Mouse (Mus musculus) ES-E14 (cell line): ENCODE measurements around the gene Plin1. TPM values are rescaled to one million over a fixed set of nuclear protein-coding genes. Genes with fewer than 3 reads are reported as not detected.

Experiments
- DNase-seq: peaks from one replicate; pipeline ENCODE4 v3.0.0-alpha.2; 2013; ENCODE audit warnings: low read depth, low spot score
- H3K27ac ChIP-seq: 2 replicates; pipeline ENCODE4 v1.5.1; 2012; ENCODE audit warnings: low read depth, mild to moderate bottlenecking, low read length, moderate library complexity, mixed read lengths; ENCODE audit not compliant: poor library complexity, insufficient read depth, severe bottlenecking
- H3K36me3 ChIP-seq: 2 replicates; pipeline ENCODE4 v1.6.1; 2012; ENCODE audit warnings: mild to moderate bottlenecking, low read length, moderate library complexity, mixed read lengths; ENCODE audit not compliant: control insufficient read depth, poor library complexity, insufficient read depth, severe bottlenecking
- H3K4me1 ChIP-seq, 2 experiments: fragments of 150-350 bp in 1 of 2; sonication (generic) in 1 of 2; 2 replicates each; pipeline ENCODE4 v1.6.1; 2012; ENCODE audit warnings: low read length in 2 of 2, mild to moderate bottlenecking in 1 of 2, mixed read lengths in 1 of 2; ENCODE audit not compliant: control insufficient read depth in 2 of 2, insufficient read depth in 2 of 2, poor library complexity in 1 of 2
- H3K4me3 ChIP-seq, 2 experiments: fragments of 150-350 bp in 1 of 2; sonication (generic) in 1 of 2; 2 replicates each; pipeline ENCODE4 v1.5.1; 2012; ENCODE audit warnings: low read length in 2 of 2, low read depth in 1 of 2, mild to moderate bottlenecking in 1 of 2, mixed read lengths in 1 of 2; ENCODE audit not compliant: insufficient read depth in 1 of 2, poor library complexity in 1 of 2, severe bottlenecking in 1 of 2
- H3K9ac ChIP-seq: 2 replicates; pipeline ENCODE4 v1.6.1; 2012; ENCODE audit warnings: low read depth, mild to moderate bottlenecking, low read length, mixed read lengths; ENCODE audit not compliant: poor library complexity, insufficient read depth, severe bottlenecking
- H3K9me3 ChIP-seq: fragments of 150-350 bp; sonication (generic); 2 replicates; pipeline ENCODE4 v1.6.1; 2012; ENCODE audit warnings: low read depth, mild to moderate bottlenecking, low read length; ENCODE audit not compliant: control insufficient read depth, insufficient read depth
- CHD2 ChIP-seq: IDR thresholded peaks from 2 replicates; pipeline ENCODE4 v1.6.1; 2014; ENCODE audit warnings: mild to moderate bottlenecking, low read depth, low read length, inconsistent platforms
- HCFC1 ChIP-seq: IDR thresholded peaks from 2 replicates; pipeline ENCODE4 v1.6.1; 2012; ENCODE audit warnings: low read length, inconsistent platforms, borderline replicate concordance; ENCODE audit not compliant: insufficient read depth
- MAFK ChIP-seq: IDR thresholded peaks from 2 replicates; pipeline ENCODE4 v1.6.1; 2014; ENCODE audit warnings: mild to moderate bottlenecking, low read depth, low read length, inconsistent platforms; ENCODE audit not compliant: insufficient read depth
- ZC3H11A ChIP-seq: IDR thresholded peaks from 2 replicates; pipeline ENCODE4 v1.6.1; 2012; ENCODE audit warnings: low read depth, mild to moderate bottlenecking, inconsistent platforms, low read length, borderline replicate concordance
- ZNF384 ChIP-seq: IDR thresholded peaks from 2 replicates; pipeline ENCODE4 v1.6.1; 2012; ENCODE audit warnings: low read depth, low read length, inconsistent platforms
- in situ Hi-C, 2 experiments: fragments of 600-800 bp; cut with MboI; formaldehyde crosslinking; loops; one replicate each; pipeline ENCODE4 v1.15.1; 2025; ENCODE audit warnings: low sequenced_read_pairs in 2 of 2, inconsistent platforms in 1 of 2; ENCODE audit not compliant: unreplicated experiment in 2 of 2
- total RNA-seq: library from RNA; depleted of rRNA; stranded (reverse); fragments of 300-350 nt; gene quantifications from 2 replicates; pipeline ENCODE4 v1.2.3, GENCODE M21; 2012

The Plin1 gene
- total RNA-seq, 1 experiment: 0.18 TPM

DNA sequence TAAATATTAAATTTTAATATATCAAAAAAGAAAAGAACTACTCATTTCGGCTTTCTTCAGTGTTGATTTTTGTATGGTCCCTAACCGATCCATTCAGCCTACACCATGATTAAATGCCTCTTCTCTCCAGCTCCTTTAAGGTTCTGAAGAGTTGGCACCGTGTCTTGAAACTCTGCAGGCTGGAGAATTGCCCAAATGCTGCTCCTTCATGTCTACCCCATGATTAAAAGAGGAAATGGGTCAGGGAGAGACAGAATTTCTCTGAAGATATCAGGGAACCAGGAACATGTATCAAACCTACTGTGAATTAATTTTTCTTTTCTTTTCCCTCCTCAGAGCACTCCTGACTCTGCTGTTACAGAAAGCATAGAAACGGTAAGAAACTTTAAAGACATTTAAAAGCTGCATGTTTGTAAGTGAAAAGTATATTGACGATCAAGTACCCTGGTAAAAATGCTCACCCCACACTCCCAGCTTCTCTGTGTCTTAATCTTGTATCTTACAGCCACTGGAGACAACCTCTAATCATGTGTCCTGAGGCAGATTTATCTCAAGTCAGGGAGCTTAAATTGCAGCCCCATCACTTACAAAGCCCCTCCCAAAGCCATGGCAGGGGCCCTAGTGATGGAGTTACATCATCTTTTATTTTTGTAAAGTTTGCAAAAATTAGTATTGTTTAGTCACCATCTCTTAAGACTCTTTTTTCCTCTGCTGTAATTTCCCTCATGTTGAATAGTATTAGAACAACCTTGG lies 28.6 kb upstream of the Plin1 start:
- TF ChIP-seq ZC3H11A (no peak), CHD2 (no peak), ZNF384 (no peak)
- H3K4me3 ChIP-seq: no peak overlapping the region
- in situ Hi-C loops: no loop called here
- H3K36me3 ChIP-seq: no peaks in the 10 kb centered on the region
- H3K9me3 ChIP-seq: no peaks in the 10 kb centered on the region
- no peak overlapping the region for H3K9ac ChIP-seq
- no peak overlapping the region for H3K27ac ChIP-seq
- no peak for DNase-seq
- no peaks in the 10 kb centered on the region for H3K4me1 ChIP-seq

DNA sequence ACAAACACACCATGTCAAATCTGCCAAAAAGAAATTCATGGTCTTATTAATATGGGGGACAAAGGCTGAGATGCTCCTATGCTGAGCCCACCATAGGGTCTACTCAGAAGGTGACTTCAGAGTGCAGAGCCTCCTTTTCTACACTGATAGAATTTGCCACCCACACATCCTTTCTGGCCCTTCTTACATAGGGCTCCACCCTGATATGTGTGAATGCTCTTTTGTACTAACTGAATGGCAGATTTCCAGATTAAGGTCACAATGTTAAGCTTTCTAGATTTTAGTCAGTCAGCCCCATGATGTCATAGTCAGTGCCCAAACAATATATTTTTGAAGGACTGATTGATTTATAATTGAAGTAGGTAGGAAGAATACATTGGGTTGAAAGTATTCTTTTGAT lies 27.1 kb upstream of the Plin1 start:
- in situ Hi-C loops: no loop called here
- Histone ChIP-seq H3K9ac (no peak overlapping the region), H3K27ac (no peak overlapping the region), H3K4me3 (no peak overlapping the region), H3K4me1 (no peaks in the 10 kb centered on the region), H3K36me3 (no peaks in the 10 kb centered on the region), H3K9me3 (no peaks in the 10 kb centered on the region)
- DNase-seq: no peak
- TF ChIP-seq ZNF384 (no peak), ZC3H11A (no peak), CHD2 (no peak), HCFC1 (no peak), MAFK (no peak)

DNA sequence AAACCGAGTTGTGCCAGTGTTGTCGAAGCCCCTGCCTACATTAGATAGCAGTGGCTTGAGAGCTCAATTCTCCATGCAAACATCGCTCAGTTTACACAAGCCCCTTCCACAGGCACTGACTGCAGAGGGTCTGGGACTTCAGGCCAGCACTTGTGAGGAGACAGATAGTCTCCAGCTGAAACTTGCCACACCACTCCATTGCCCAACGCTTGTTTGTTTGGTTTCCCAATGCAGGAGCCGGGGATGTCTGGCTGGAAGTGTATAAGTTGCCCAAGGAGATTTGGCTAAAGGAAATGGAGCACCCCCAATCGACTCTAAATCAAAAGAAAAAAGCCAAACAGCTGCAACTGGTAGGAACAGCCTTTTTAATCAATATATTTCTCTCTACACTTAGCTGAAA lies 25.5 kb upstream of the Plin1 start:
- TF ChIP-seq ZC3H11A: no peak
- TF ChIP-seq ZNF384: no peak
- TF ChIP-seq HCFC1: no peak
- TF ChIP-seq CHD2: no peak
- TF ChIP-seq MAFK: no peak

DNA sequence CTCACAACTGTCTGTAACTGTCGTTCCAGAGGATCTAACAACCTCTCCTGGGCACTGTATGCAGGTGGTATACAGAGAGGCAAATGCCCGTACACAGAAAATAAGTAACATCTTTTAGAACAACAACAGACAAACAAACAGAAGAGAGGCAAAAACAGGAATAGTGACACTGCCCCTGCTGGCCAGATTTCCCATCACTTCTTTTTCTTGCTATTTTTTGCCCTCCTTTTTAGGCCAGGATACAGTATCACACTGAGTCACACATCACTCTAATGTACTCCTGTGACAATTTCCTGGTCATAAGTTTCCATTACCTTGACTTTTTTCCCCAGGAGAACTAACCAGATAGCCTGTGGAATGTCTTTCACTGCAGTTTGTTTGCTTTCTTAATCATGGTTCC lies 23.6 kb upstream of the Plin1 start:
- TF ChIP-seq CHD2 (no peak), MAFK (no peak), HCFC1 (no peak), ZC3H11A (no peak)
- H3K4me1 ChIP-seq: no peaks in the 10 kb centered on the region
- no peak overlapping the region for H3K27ac ChIP-seq
- H3K36me3 ChIP-seq: no peaks in the 10 kb centered on the region
- H3K4me3 ChIP-seq: no peak overlapping the region
- no peaks in the 10 kb centered on the region for H3K9me3 ChIP-seq
- in situ Hi-C loops: no loop called here
- DNase-seq: no peak
- no peak overlapping the region for H3K9ac ChIP-seq

More for the DNA sequence above, 25.5 kb upstream of the Plin1 start:
- no peak overlapping the region for H3K9ac ChIP-seq
- no peaks in the 10 kb centered on the region for H3K36me3 ChIP-seq
- H3K4me3 ChIP-seq: no peak overlapping the region
- no peaks in the 10 kb centered on the region for H3K9me3 ChIP-seq
- in situ Hi-C loops: no loop called here
- no peak overlapping the region for H3K27ac ChIP-seq
- H3K4me1 ChIP-seq: no peaks in the 10 kb centered on the region
- DNase-seq: no peak

DNA sequence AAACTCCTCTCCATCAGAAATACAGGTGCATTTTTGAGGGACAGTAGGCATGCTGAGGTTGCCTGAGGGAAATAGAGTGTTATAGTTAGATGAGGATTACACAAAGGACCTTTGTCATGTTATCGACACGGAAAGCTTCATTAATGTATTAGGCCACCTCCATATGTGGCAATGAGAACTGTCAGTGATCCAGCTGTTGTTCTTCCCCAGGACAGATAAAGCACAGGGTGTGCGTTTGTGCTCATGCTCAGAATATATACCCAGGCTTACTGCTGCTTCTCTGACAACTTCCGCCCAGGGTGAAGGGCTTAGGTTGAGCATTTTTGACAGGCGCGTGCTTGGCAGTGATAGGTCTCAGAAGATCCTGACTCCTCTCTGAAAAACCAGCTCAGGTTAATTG lies 16.8 kb upstream of the Plin1 start:
- no peak overlapping the region for H3K4me3 ChIP-seq
- no peak overlapping the region for H3K27ac ChIP-seq
- in situ Hi-C loops: no loop called here
- H3K9ac ChIP-seq: no peak overlapping the region
- no peaks in the 10 kb centered on the region for H3K9me3 ChIP-seq
- H3K4me1 ChIP-seq: no peaks in the 10 kb centered on the region
- TF ChIP-seq ZNF384: no peak
- DNase-seq: no peak
- H3K36me3 ChIP-seq: no peaks in the 10 kb centered on the region
